Mouse (Mus musculus): ENCODE results near the gene Pigk. TPM values are rescaled to one million over a fixed set of nuclear protein-coding genes. Genes with fewer than 3 reads are reported as not detected.

The Pigk gene
- polyA plus RNA-seq, 1 experiment from 2014 or later = 54.0 TPM

DNA sequence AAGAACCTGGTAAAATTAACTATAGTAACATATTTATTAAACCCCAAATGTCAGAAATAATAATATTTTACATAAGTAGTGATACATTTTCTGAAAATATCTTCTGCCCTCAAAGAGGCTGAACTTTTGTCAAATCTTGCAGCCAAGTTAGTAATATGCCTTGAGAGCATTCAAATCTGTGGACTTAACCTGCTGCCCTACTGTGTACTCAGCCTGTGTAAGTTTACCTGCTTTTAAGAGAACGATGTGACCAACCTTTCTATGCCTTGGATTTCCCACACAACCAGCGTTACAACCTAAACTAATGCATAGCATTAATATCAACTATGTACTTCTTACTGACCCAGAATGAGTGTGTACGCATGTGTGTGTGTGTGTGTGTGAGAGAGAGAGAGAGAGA lies 219.8 kb downstream of the Pigk start:
- Histone ChIP-seq H3K4me2 (no peak overlapping the region), H3K4me3 (no peak overlapping the region), H3K9me3 (no peaks in the 10 kb centered on the region), H3K9ac (no peak overlapping the region), H3K36me3 (no peaks in the 10 kb centered on the region), H3K4me1 (0 out of 2 replicates have a peak, but pooled peaks cover 6% of the 10 kb centered on the region), H3K27me3 (no peaks in the 10 kb centered on the region), H3K27ac (no peak overlapping the region)
- ATAC-seq (ENCODE audit: insufficient number of reproducible peaks, low FRiP score, low TSS enrichment, low read depth) = no peak
- WGBS = 98% methylated on average over 3 of the region's 3 CpGs

DNA sequence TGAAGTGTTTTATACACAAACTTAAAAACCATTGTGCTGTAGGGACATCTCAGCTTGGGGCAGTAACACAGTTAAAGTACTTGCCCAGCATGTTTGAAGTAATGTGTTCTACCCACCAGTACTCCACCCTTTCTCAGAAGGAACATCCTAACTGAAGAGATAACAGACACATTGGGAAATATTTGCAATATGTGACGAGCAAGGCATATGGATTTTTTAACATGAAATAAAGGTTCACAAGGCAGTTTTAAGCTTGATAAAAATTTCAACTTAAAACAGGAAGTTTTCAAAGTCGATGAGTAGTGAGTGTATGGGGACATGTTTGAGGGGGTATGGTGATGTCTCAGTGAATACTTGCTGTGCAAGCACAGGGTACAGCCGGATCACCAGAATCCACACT lies 222.4 kb downstream of the Pigk start:
- Histone ChIP-seq H3K4me1 (no peaks in the 10 kb centered on the region), H3K27ac (no peak overlapping the region), H3K4me3 (no peak overlapping the region), H3K9ac (no peak overlapping the region), H3K36me3 (no peaks in the 10 kb centered on the region), H3K9me3 (no peaks in the 10 kb centered on the region), H3K4me2 (no peak overlapping the region), H3K27me3 (no peaks in the 10 kb centered on the region)
- WGBS = 84% methylated on average over 3 of the region's 3 CpGs
- ATAC-seq (ENCODE audit: insufficient number of reproducible peaks, low FRiP score, low TSS enrichment, low read depth) = no peak

DNA sequence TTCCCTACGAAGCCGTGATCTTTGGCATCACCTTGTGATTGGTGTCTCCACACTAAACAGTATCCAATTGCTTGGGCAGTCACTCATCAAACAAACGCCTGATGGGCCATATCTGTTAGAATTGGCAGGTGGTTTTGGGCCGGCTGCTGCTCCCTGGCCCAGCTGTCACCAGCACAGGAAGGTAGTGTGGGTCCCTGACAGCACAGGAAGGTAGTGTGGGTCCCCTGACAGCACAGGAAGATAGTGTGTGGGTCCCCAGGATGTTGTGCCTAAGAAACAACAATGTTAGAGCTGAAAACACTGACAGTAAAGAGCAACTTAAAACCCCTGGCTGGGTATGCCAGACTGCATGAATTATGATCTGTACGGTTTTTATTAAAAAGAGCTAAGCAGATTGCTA lies 227.8 kb downstream of the Pigk start:
- 69% methylated on average over 5 of the region's 5 CpGs for WGBS
- H3K9ac ChIP-seq = no peak overlapping the region
- no peak for ATAC-seq (ENCODE audit: insufficient number of reproducible peaks, low FRiP score, low TSS enrichment, low read depth)

DNA sequence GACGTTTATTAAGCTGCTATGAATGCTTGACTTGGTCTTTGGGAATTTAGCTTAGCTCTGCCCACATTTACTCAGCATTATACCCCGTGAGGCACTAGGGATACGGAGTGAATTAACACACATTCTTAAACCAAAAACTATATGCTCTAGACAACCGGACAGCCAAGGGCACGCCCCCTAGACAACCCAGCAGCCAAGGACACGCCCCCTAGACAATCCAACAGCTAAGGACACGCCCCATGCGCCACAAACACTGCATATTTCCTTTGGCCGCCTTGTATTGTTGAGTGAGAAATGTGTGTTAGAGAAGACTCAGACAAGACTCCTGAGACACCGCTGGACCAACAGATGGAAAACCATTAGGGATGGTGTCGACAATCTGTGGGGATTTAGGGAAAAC lies 229.1 kb downstream of the Pigk start:
- Histone ChIP-seq H3K4me3 (no peak overlapping the region), H3K9ac (no peak overlapping the region), H3K9me3 (no peaks in the 10 kb centered on the region), H3K27me3 (no peaks in the 10 kb centered on the region), H3K4me2 (no peak overlapping the region), H3K27ac (no peak overlapping the region), H3K36me3 (no peaks in the 10 kb centered on the region), H3K4me1 (no peaks in the 10 kb centered on the region)
- 72% methylated on average over 11 of the region's 11 CpGs for WGBS
- no peak for ATAC-seq (ENCODE audit: insufficient number of reproducible peaks, low FRiP score, low TSS enrichment, low read depth)

More for the DNA sequence above, 227.8 kb downstream of the Pigk start:
- H3K36me3 ChIP-seq = no peaks in the 10 kb centered on the region
- no peak overlapping the region for H3K4me2 ChIP-seq
- H3K4me1 ChIP-seq = no peaks in the 10 kb centered on the region
- no peak overlapping the region for H3K4me3 ChIP-seq
- H3K9me3 ChIP-seq = no peaks in the 10 kb centered on the region
- no peak overlapping the region for H3K27ac ChIP-seq
- no peaks in the 10 kb centered on the region for H3K27me3 ChIP-seq

DNA sequence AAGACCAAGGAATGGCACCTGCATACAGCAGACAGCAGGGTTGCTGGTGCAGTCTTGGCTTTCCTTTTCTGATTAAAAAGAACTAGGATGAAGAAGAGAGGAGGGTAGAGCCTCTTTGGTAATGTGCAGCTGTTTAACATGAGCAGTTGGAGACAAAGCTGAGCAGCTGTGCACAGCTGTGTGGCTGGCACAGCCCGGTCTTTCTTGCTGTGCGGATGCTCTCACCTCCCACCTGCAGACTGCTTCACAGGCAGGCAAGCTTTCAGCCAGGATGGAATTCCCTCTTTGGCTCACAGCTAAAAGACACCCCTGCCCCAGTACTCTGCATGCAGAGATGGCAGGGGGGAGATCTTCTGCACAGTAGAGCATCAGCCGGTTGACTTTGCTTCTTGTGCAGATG lies 230.9 kb downstream of the Pigk start:
- no peaks in the 10 kb centered on the region for H3K4me1 ChIP-seq
- no peak overlapping the region for H3K9ac ChIP-seq
- no peaks in the 10 kb centered on the region for H3K36me3 ChIP-seq
- no peak overlapping the region for H3K4me2 ChIP-seq
- WGBS = 77% methylated on average over 3 of the region's 3 CpGs
- no peak overlapping the region for H3K27ac ChIP-seq
- H3K9me3 ChIP-seq = no peaks in the 10 kb centered on the region
- ATAC-seq (ENCODE audit: insufficient number of reproducible peaks, low FRiP score, low TSS enrichment, low read depth) = no peak
- no peak overlapping the region for H3K4me3 ChIP-seq
- no peaks in the 10 kb centered on the region for H3K27me3 ChIP-seq

DNA sequence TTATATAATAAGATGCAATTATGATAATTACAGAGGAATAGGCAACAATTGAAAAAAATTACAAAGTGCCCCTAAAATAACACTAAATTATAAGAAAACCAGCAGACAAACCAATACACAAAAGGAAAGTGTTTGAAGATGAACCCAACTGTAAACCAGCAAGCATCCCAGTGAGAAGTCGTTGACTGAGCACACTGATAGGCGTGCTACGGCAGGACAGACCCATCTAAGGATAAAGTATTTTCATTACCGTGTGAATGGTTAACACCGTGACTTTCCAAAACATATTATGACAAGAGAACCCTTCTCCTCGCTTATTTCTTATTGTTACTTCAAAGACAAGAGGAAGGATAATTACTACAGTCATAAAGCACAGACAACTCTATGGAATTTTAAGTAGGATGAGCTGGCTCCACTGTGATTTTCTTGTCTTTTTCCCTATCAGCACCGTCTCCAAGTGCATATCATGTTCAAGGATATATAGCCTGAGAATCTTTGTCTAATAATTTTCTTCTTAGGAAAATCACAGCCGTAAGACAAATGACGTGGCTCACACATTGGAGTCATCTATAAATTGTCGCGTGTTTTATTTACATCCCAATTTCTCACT lies 233.2 kb downstream of the Pigk start:
- no peak for ATAC-seq (ENCODE audit: insufficient number of reproducible peaks, low FRiP score, low TSS enrichment, low read depth)
- Histone ChIP-seq H3K36me3 (no peaks in the 10 kb centered on the region), H3K9ac (no peak overlapping the region), H3K27me3 (no peaks in the 10 kb centered on the region), H3K27ac (no peak overlapping the region), H3K9me3 (no peaks in the 10 kb centered on the region), H3K4me2 (no peak overlapping the region), H3K4me3 (no peak overlapping the region), H3K4me1 (no peaks in the 10 kb centered on the region)
- WGBS = 77% methylated on average over 11 of the region's 11 CpGs

DNA sequence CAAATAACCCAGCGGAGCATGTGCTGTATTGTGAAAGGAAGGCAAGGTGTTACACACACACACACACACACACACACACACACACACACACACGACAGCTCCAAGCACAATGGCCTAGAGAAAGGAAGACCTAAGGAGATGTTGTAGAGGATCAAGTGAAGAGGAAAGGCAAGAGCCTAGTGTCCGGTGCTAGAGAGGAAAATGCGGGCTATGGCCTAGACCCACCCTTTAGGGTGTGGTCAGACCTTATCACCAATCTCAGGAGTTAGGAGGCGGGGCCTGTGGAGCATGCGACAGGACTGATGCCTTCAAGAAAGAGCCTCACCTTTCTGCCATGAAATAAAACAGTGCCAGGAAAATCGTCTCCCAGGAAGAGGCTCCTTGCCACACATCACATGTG lies 234.7 kb downstream of the Pigk start:
- H3K4me1 ChIP-seq = no peaks in the 10 kb centered on the region
- H3K36me3 ChIP-seq = no peaks in the 10 kb centered on the region
- H3K4me2 ChIP-seq = no peak overlapping the region
- ATAC-seq (ENCODE audit: insufficient number of reproducible peaks, low FRiP score, low TSS enrichment, low read depth) = no peak
- H3K9me3 ChIP-seq = no peaks in the 10 kb centered on the region
- no peaks in the 10 kb centered on the region for H3K27me3 ChIP-seq
- no peak overlapping the region for H3K4me3 ChIP-seq
- no peak overlapping the region for H3K9ac ChIP-seq
- H3K27ac ChIP-seq = no peak overlapping the region
- WGBS = 88% methylated on average over 7 of the region's 7 CpGs

DNA sequence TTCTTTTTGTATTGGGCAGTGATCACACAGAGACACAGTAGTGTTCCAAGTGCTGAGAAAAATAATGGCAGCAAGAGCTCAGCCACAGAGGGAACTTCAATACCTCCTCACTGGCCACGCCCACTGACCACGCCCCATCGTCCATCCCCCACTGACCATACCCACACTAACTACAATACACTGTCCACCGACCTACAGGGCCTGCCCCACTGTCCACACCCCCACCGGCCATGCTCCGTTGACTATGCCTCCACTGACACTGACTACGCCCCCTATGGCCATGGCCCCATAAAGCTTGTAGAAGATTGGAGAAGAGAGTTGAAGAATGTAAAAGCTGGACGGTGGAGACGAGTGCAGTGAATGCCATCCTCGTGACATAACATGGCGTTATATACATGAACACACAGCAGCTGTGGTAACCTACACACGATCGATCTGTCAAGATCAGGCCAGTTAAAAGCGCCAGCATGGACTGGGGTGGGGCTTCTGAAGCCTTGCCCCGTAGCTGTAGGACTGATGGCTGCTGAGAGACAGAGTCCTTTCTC lies 235.4 kb downstream of the Pigk start:
- 93% methylated on average over 15 of the region's 15 CpGs for WGBS
- H3K4me3 ChIP-seq = no peak overlapping the region
- ATAC-seq (ENCODE audit: insufficient number of reproducible peaks, low FRiP score, low TSS enrichment, low read depth) = 0 out of 2 replicates have a peak, but pooled peaks have one; percentile 75
- H3K4me1 ChIP-seq = no peaks in the 10 kb centered on the region
- no peaks in the 10 kb centered on the region for H3K36me3 ChIP-seq
- H3K4me2 ChIP-seq = no peak overlapping the region
- no peak overlapping the region for H3K27ac ChIP-seq
- no peaks in the 10 kb centered on the region for H3K9me3 ChIP-seq
- no peaks in the 10 kb centered on the region for H3K27me3 ChIP-seq
- H3K9ac ChIP-seq = no peak overlapping the region

DNA sequence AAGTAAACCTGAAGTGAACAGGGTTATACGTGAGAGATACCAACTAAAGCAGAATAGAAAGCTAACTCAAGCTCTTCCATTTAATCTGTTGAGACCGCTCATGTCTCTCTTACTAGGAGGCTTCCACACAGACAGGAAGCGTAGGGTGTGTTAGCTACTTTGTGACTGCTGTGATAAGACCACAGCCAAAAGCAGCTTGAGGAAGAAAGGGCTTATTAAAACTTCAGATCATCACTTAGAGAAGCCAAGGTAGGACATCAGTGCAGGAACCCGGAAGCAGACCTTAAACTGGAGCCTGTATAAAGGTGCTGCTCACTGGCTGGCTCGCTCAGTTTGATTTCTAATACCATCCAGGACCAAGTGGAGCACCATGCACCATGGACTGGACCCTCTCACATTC lies 236.4 kb downstream of the Pigk start:
- Histone ChIP-seq H3K4me2 (no peak overlapping the region), H3K27ac (no peak overlapping the region), H3K36me3 (no peaks in the 10 kb centered on the region), H3K27me3 (no peaks in the 10 kb centered on the region), H3K9me3 (no peaks in the 10 kb centered on the region), H3K9ac (no peak overlapping the region), H3K4me1 (no peaks in the 10 kb centered on the region), H3K4me3 (no peak overlapping the region)
- no peak for ATAC-seq (ENCODE audit: insufficient number of reproducible peaks, low FRiP score, low TSS enrichment, low read depth)
- WGBS = 88% methylated on average over 5 of the region's 5 CpGs

DNA sequence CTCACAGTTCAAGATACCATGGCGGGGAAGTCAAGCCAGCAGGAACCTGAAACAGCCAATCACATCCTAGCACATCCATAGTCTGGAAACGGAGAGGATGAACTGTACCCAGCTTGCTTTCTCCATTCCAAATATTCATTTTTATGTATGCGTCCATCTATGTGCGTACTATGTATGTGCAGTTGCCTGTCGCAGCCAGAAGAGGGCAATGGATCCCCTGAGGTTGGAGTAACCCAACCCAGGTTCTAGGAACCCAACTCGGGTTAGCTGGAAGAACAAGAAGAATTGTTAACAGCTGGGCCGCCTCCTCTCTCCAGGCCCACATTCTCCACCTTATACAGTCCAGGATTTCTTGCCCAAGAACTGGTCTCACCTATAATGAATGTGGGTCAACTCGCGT lies 237.0 kb downstream of the Pigk start:
- no peak overlapping the region for H3K9ac ChIP-seq
- H3K27me3 ChIP-seq = no peaks in the 10 kb centered on the region
- no peak overlapping the region for H3K27ac ChIP-seq
- 90% methylated on average over 9 of the region's 9 CpGs for WGBS
- no peak overlapping the region for H3K4me2 ChIP-seq
- H3K9me3 ChIP-seq = no peaks in the 10 kb centered on the region
- H3K4me3 ChIP-seq = no peak overlapping the region
- no peaks in the 10 kb centered on the region for H3K4me1 ChIP-seq
- H3K36me3 ChIP-seq = no peaks in the 10 kb centered on the region
- no peak for ATAC-seq (ENCODE audit: insufficient number of reproducible peaks, low FRiP score, low TSS enrichment, low read depth)

DNA sequence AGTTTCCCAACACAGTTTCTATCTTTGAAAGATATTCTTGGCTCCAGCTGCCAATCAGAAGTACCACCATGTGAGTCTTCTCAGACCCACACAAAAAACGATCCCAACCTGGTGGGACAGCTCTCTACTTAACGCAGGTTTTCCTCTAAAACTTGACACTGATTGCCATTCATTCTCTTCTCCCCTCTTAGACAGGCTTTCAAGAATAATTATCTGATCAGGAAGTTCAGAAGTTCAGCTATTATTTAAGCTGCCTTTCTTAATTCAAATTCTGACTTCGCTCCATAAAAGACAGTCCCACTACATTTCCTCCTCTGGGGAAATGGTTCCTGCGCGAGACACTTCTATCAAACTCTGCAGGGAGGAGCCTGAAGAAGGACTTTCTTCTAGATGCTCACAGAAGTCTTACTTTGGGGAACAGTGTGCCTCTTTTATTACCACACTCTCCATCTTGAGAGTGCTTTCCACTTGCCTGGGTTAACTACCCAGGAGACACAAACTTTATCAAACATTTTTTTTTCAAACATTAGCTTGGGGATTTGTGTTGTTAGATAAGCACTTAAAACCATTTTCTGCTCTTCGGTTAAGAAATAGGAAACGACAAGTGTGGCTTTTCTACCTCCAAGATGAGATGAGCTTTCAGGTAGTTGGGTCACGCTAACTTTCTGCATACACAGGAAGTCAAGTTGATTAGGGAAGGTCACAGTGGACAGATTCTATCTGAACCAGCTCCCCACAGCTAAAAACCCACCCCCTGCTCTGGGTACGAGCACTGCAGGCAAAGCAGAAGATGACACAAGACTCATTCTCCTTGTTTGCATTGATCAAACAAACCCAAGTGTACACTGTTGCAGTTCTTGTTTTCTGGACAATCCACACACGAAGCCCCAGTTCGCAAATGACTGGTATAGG lies 238.0 kb downstream of the Pigk start:
- Histone ChIP-seq H3K4me2 (no peak overlapping the region), H3K27me3 (no peaks in the 10 kb centered on the region), H3K4me1 (no peaks in the 10 kb centered on the region), H3K36me3 (no peaks in the 10 kb centered on the region), H3K9me3 (no peaks in the 10 kb centered on the region), H3K9ac (no peak overlapping the region), H3K4me3 (no peak overlapping the region), H3K27ac (no peak overlapping the region)
- ATAC-seq (ENCODE audit: insufficient number of reproducible peaks, low FRiP score, low TSS enrichment, low read depth) = no peak
- WGBS = 75% methylated on average over 11 of the region's 11 CpGs

DNA sequence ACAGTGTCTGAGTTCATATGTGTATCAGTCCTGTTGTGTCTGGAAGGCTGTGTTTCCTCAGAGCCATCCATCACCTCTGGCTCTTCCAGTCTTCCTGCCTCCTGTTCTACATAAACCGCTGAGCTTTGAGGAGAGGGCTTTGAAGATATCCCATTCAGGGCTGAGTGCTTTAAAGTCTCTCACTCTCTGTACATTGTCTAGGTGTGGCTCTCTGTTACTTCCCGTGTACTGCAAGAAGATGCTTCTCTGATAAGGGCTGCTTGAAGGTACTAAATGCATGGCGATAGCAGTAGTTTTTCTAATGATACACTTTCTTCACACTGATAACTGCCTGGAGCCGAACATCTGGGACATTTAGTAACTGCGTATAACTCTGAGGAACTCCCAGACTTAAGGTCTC lies 242.1 kb downstream of the Pigk start:
- no peaks in the 10 kb centered on the region for H3K27me3 ChIP-seq
- no peak overlapping the region for H3K4me3 ChIP-seq
- H3K36me3 ChIP-seq = no peaks in the 10 kb centered on the region
- H3K9me3 ChIP-seq = no peaks in the 10 kb centered on the region
- no peak overlapping the region for H3K4me2 ChIP-seq
- no peak overlapping the region for H3K27ac ChIP-seq
- no peak overlapping the region for H3K9ac ChIP-seq
- H3K4me1 ChIP-seq = no peaks in the 10 kb centered on the region
- 65% methylated on average over 5 of the region's 5 CpGs for WGBS
- ATAC-seq (ENCODE audit: insufficient number of reproducible peaks, low FRiP score, low TSS enrichment, low read depth) = no peak
